In genomic region chr7:100461621-100462151, GRCm38 (mm10) we compare ENCODE assay signal across 8 mouse cellular contexts. TPM values are rescaled to one million over a fixed set of nuclear protein-coding genes. Genes with fewer than 3 reads are reported as not detected.
A peak's percentile ranks its signal among the peaks of the same experiment; 100 is the strongest.
DNase-seq lines count a peak whose midpoint lies in the region; ATAC-seq and TF ChIP-seq lines count a peak whose summit lies in the region.

No protein-coding gene starts in this region.

- H3K9ac ChIP-seq in kidney, embryonic 16.5 days (replicated peaks; ENCODE audit: low read length) = no peak overlapping the region
- H3K9ac ChIP-seq in intestine, embryonic 15.5 days = no peak overlapping the region

- peaks cover 49% of the 10 kb centered on the region for H3K4me1 ChIP-seq in kidney, adult 2 months (ENCODE audit: control insufficient read depth, insufficient read depth, low read length)
- H3K4me1 ChIP-seq in kidney, embryonic 16.5 days (ENCODE audit: insufficient read depth, low read length) = peaks cover 15% of the 10 kb centered on the region
- H3K4me1 ChIP-seq in heart, embryonic 10.5 days = peaks cover 37% of the 10 kb centered on the region
- H3K4me1 ChIP-seq in intestine, embryonic 15.5 days (replicated peaks) = peaks cover 11% of the 10 kb centered on the region

- ATAC-seq in kidney, embryonic 16.5 days (ENCODE audit: low FRiP score, low TSS enrichment) = no peak
- ATAC-seq in megakaryocyte progenitor cell, adult 5-6 weeks (replicated peaks; ENCODE audit: poor library complexity) = 0 out of 2 replicates have a peak, but pooled peaks have one; percentile 4
- ATAC-seq in intestine, embryonic 15.5 days = no peak

- peak; percentile 86 for DNase-seq in kidney, adult 2 months
- peak; percentile 76 to 87 for DNase-seq in adrenal gland, postnatal 36 days
- DNase-seq in heart, embryonic 10.5 days (ENCODE audit: low spot score) = no peak
- DNase-seq in left cerebral cortex, adult 2 months (ENCODE audit: extremely low spot score in 1 of 2, low spot score in 2 of 2) = peak; percentile 44 to 67
- no peak for DNase-seq in thymus, postnatal 10 days (ENCODE audit: low spot score in 2 of 2)

- WGBS in kidney, adult 2 months = 37% methylated on average over 6 of the region's 6 CpGs
- 75% methylated on average over 6 of the region's 6 CpGs for WGBS in kidney, embryonic 16.5 days
- WGBS in heart, embryonic 10.5 days = 82% methylated on average over 6 of the region's 6 CpGs
- 82% methylated on average over 6 of the region's 6 CpGs for WGBS in intestine, embryonic 15.5 days

- H3K36me3 ChIP-seq in kidney, adult 2 months (ENCODE audit: control insufficient read depth, insufficient read depth, low read length) = no peaks in the 10 kb centered on the region
- peaks cover 26% of the 10 kb centered on the region for H3K36me3 ChIP-seq in kidney, embryonic 16.5 days (ENCODE audit: insufficient read depth, low read length)
- H3K36me3 ChIP-seq in heart, embryonic 10.5 days = peaks cover 48% of the 10 kb centered on the region
- H3K36me3 ChIP-seq in intestine, embryonic 15.5 days = peaks cover 6% of the 10 kb centered on the region; the same call in 1 of the 2 replicates

- no peaks in the 10 kb centered on the region for H3K9me3 ChIP-seq in kidney, embryonic 16.5 days (ENCODE audit: low read length)
- no peaks in the 10 kb centered on the region for H3K9me3 ChIP-seq in heart, embryonic 10.5 days
- H3K9me3 ChIP-seq in intestine, embryonic 15.5 days = no peaks in the 10 kb centered on the region

- H3K4me2 ChIP-seq in kidney, embryonic 16.5 days (replicated peaks; ENCODE audit: low read depth, low read length) = no peak overlapping the region
- H3K4me2 ChIP-seq in intestine, embryonic 15.5 days (replicated peaks) = no peak overlapping the region

- intact Hi-C loops in left cerebral cortex, adult 2 months (cut with DNase I) = loop anchor here (2.0 kb wide), 2 partner anchors 31 to 145 kb away; partner anchors contain the start of genes Rab6a and Ucp2

- no peak for TF ChIP-seq POLR2A in kidney, adult 2 months (IDR thresholded peaks at IDR 0.05; ENCODE audit: low read depth, low read length)

- no peak overlapping the region for H3K4me3 ChIP-seq in kidney, adult 2 months (ENCODE audit: insufficient read depth, low read depth, low read length)
- H3K4me3 ChIP-seq in kidney, embryonic 16.5 days (ENCODE audit: low read length) = no peak overlapping the region
- no peak overlapping the region for H3K4me3 ChIP-seq in heart, embryonic 10.5 days
- no peak overlapping the region for H3K4me3 ChIP-seq in left cerebral cortex, adult 2 months
- no peak overlapping the region for H3K4me3 ChIP-seq in intestine, embryonic 15.5 days (replicated peaks)

- TF ChIP-seq CTCF in kidney, adult 2 months (conservative IDR thresholded peaks at IDR 0.05; ENCODE audit: insufficient read depth, insufficient read length, low read depth, low read length) = no peak
- no peak for TF ChIP-seq CTCF in left cerebral cortex, adult 2 months (IDR thresholded peaks at IDR 0.05)

- H3K27ac ChIP-seq in kidney, adult 2 months (ENCODE audit: insufficient read depth, low read depth, low read length) = peak overlapping the region; percentile 39
- H3K27ac ChIP-seq in kidney, embryonic 16.5 days (ENCODE audit: low read length) = no peak overlapping the region
- H3K27ac ChIP-seq in heart, embryonic 10.5 days = peak overlapping the region; percentile 56; the same call in 1 of the 2 replicates
- H3K27ac ChIP-seq in left cerebral cortex, adult 2 months = peak overlapping the region; percentile 90
- no peak overlapping the region for H3K27ac ChIP-seq in intestine, embryonic 15.5 days

- no peaks in the 10 kb centered on the region for H3K27me3 ChIP-seq in kidney, adult 2 months (replicated peaks; ENCODE audit: control insufficient read depth, insufficient read depth, low read length)
- H3K27me3 ChIP-seq in kidney, embryonic 16.5 days (ENCODE audit: insufficient read depth, low read length) = no peaks in the 10 kb centered on the region
- no peaks in the 10 kb centered on the region for H3K27me3 ChIP-seq in heart, embryonic 10.5 days (ENCODE audit: insufficient read depth, poor library complexity, severe bottlenecking)
- no peaks in the 10 kb centered on the region for H3K27me3 ChIP-seq in intestine, embryonic 15.5 days (replicated peaks)

RNA-seq across cellular contexts. Expression of gene Ucp3, which starts 11.1 kb away (rescaled TPM):
- 4.0 and 5.0 TPM in 2 replicates for polyA plus RNA-seq in kidney, adult 2 months (2012; rRNA removed)
- polyA plus RNA-seq in kidney, embryonic 16.5 days (2015; fragmentation: Nextera tagmentation; extraction: Ambion mirVana) = 0.09 and 0.14 TPM in 2 replicates
- 10 to 100 TPM; 14.6 to 29.8 TPM for total RNA-seq in adrenal gland, postnatal 36 days (2021)
- 0.05 and 0.14 TPM in 2 replicates for polyA plus RNA-seq in heart, embryonic 10.5 days (2016; fragmentation: Nextera tagmentation; extraction: Ambion mirVana)
- total RNA-seq in left cerebral cortex, adult 2 months (2021) = 1 to 10 TPM; 2.9 TPM
- total RNA-seq in megakaryocyte progenitor cell, adult 5-6 weeks (2015) = 0.15 TPM in 1 of 2 replicates, not detected in the other
- not detected in 2 replicates for total RNA-seq in megakaryocyte progenitor cell, adult 5-6 weeks (2017)
- polyA plus RNA-seq in intestine, embryonic 15.5 days (2015; fragmentation: Nextera tagmentation; extraction: Ambion mirVana) = not detected in 2 replicates

RNA-seq across cellular contexts. Expression of gene Ucp2, which starts 31.5 kb away (rescaled TPM):
- 153 and 172 TPM in 2 replicates for polyA plus RNA-seq in kidney, adult 2 months (2012; rRNA removed)
- polyA plus RNA-seq in kidney, embryonic 16.5 days (2015; fragmentation: Nextera tagmentation; extraction: Ambion mirVana) = 221 and 250 TPM in 2 replicates
- 100 to 1,000 TPM; 187 to 302 TPM for total RNA-seq in adrenal gland, postnatal 36 days (2021)
- 165 and 231 TPM in 2 replicates for polyA plus RNA-seq in heart, embryonic 10.5 days (2016; fragmentation: Nextera tagmentation; extraction: Ambion mirVana)
- 10 to 100 TPM; 69.0 to 79.3 TPM for total RNA-seq in left cerebral cortex, adult 2 months (2021)
- total RNA-seq in megakaryocyte progenitor cell, adult 5-6 weeks (2015) = 208 and 232 TPM in 2 replicates
- 90.4 and 97.3 TPM in 2 replicates for total RNA-seq in megakaryocyte progenitor cell, adult 5-6 weeks (2017)
- polyA plus RNA-seq in intestine, embryonic 15.5 days (2015; fragmentation: Nextera tagmentation; extraction: Ambion mirVana) = 272 and 287 TPM in 2 replicates

RNA-seq across cellular contexts. Expression of gene Dnajb13, which starts 53.1 kb away (rescaled TPM):
- 0.36 and 0.58 TPM in 2 replicates for polyA plus RNA-seq in kidney, adult 2 months (2012; rRNA removed)
- polyA plus RNA-seq in kidney, embryonic 16.5 days (2015; fragmentation: Nextera tagmentation; extraction: Ambion mirVana) = 0.50 and 0.60 TPM in 2 replicates
- under 1 TPM in 1 of 2 experiments, not detected in 1; 0.33 TPM for total RNA-seq in adrenal gland, postnatal 36 days (2021)
- 0.22 and 0.35 TPM in 2 replicates for polyA plus RNA-seq in heart, embryonic 10.5 days (2016; fragmentation: Nextera tagmentation; extraction: Ambion mirVana)
- under 1 TPM; 0.28 to 0.50 TPM for total RNA-seq in left cerebral cortex, adult 2 months (2021)
- total RNA-seq in megakaryocyte progenitor cell, adult 5-6 weeks (2015) = not detected in 2 replicates
- 0.17 TPM in 1 of 2 replicates, not detected in the other for total RNA-seq in megakaryocyte progenitor cell, adult 5-6 weeks (2017)
- polyA plus RNA-seq in intestine, embryonic 15.5 days (2015; fragmentation: Nextera tagmentation; extraction: Ambion mirVana) = 0.28 and 0.41 TPM in 2 replicates

Comparison
In these comparisons a context has a peak if more than half of its experiments do, and no peak if none do; other contexts are left out.
1. H3K27ac ChIP-seq: peak in kidney, adult 2 months (single experiment), heart, embryonic 10.5 days (single experiment) and left cerebral cortex, adult 2 months (single experiment); none in kidney, embryonic 16.5 days (single experiment) and intestine, embryonic 15.5 days (single experiment).
2. DNase-seq: peak in kidney, adult 2 months (single experiment), adrenal gland, postnatal 36 days (2 of 2) and left cerebral cortex, adult 2 months (2 of 2); none in heart, embryonic 10.5 days (single experiment) and thymus, postnatal 10 days (0 of 2).